Mouse (Mus musculus): ENCODE measurements around the gene Stk39. TPM values are rescaled to one million over a fixed set of nuclear protein-coding genes. Genes with fewer than 3 reads are reported as not detected.

Stk39 gene
- polyA plus RNA-seq, 1 experiment from 2014 or later = 77.2 TPM

DNA sequence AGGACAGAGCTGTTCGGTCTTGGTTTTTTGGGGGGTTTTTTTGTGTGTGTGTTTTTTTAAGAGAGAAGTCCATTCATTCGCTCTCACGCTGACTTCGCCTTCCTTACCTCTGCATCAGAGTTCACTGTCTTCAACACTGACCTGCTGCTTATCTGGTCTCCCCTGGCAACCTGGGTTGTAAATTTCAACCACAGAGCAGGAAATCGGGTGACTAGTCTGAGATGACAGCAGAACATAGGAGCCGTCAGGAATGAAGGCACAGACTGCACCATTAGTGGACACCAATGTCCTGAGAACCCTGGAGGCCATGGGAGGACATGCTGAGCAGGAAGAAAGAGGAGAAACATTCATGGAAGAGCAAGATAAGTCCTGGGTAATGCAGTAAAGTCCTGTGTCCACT lies 51.1 kb downstream of the Stk39 start:
- Histone ChIP-seq H3K4me1 (replicated peaks) (peaks cover 48% of the 10 kb centered on the region), H3K9me3 (replicated peaks) (no peaks in the 10 kb centered on the region), H3K4me2 (peak overlapping the region; percentile 30; the same call in 1 of the 2 replicates), H3K27ac (ENCODE audit: poor library complexity, severe bottlenecking) (peak overlapping the region; percentile 40), H3K9ac (no peak overlapping the region), H3K4me3 (no peak overlapping the region), H3K36me3 (peaks cover 3% of the 10 kb centered on the region; the same call in 1 of the 2 replicates), H3K27me3 (replicated peaks) (no peaks in the 10 kb centered on the region)
- 15% methylated on average over 6 of the region's 6 CpGs for WGBS
- ATAC-seq (ENCODE audit: insufficient number of reproducible peaks, low FRiP score) = 0 out of 2 replicates have a peak, but pooled peaks have one; percentile 33

DNA sequence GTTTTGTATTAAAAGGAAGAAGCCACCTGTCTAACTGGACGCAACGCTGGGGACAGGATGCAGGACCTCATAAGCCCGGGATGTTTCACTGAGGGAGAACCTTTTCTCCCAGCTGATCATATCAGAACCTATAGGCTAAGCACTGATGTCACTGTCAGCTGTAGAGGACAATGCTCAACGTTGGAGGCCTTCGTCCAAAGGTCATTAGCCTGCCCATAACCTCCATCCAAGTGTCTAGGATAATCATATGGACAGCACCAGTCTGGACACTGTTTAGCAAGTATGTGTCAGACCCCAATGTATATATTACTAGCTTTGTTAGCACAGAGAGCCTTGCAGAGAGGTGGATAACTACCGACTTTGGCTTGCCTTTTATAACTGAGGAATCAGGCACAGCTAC lies 51.8 kb downstream of the Stk39 start:
- 80% methylated on average over 6 of the region's 6 CpGs for WGBS
- Histone ChIP-seq H3K4me1 (replicated peaks) (peaks cover 43% of the 10 kb centered on the region), H3K4me2 (no peak overlapping the region), H3K36me3 (peaks cover 3% of the 10 kb centered on the region; the same call in 1 of the 2 replicates), H3K9me3 (replicated peaks) (no peaks in the 10 kb centered on the region), H3K4me3 (no peak overlapping the region), H3K9ac (no peak overlapping the region), H3K27me3 (replicated peaks) (no peaks in the 10 kb centered on the region), H3K27ac (ENCODE audit: poor library complexity, severe bottlenecking) (peak overlapping the region; percentile 40; the same call in 1 of the 2 replicates)
- ATAC-seq (ENCODE audit: insufficient number of reproducible peaks, low FRiP score) = no peak

DNA sequence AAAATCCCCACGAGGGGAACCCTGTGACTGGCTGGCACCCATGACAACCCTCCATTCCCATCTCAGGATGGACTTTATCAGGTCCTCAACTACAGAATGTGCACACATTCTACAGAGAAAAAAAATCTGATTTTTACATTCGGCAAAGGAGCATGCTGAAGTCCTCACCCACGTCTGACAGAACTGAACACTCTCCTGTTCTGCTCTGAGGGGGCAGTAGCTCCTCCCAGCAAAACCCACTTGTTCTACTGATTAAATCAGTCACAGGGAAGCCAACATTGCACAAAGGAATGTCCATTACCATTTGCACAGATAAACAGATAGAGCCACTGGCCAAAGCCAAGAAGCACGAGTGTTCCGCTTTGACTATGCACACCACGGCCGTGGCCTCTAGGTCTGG lies 52.3 kb downstream of the Stk39 start:
- ATAC-seq (ENCODE audit: insufficient number of reproducible peaks, low FRiP score) = no peak
- Histone ChIP-seq H3K36me3 (no peaks in the 10 kb centered on the region), H3K4me2 (no peak overlapping the region), H3K9me3 (replicated peaks) (no peaks in the 10 kb centered on the region), H3K27ac (ENCODE audit: poor library complexity, severe bottlenecking) (no peak overlapping the region), H3K27me3 (replicated peaks) (no peaks in the 10 kb centered on the region), H3K4me3 (no peak overlapping the region), H3K4me1 (replicated peaks) (peaks cover 39% of the 10 kb centered on the region), H3K9ac (no peak overlapping the region)
- WGBS = 70% methylated on average over 7 of the region's 7 CpGs

DNA sequence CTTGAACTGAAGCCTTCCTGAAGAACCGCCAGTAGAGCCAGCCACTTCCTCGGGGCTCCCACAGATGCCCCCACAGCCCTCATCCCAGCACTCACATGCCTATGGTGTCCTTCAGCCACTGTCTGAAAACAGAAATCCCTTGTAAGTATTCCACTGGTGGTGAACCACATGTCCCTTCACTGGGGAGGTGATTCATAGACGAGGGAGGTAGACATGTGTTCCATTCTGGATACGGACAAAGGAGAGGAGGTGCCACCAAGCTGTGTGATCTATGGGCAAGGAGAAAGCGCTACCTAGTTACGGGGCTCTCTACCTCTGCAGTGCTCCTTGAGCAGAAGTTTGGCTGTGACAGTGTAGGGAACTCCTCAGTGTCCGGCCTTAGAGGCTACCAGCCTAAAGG lies 52.9 kb downstream of the Stk39 start:
- no peaks in the 10 kb centered on the region for H3K27me3 ChIP-seq (replicated peaks)
- ATAC-seq (ENCODE audit: insufficient number of reproducible peaks, low FRiP score) = no peak; the same call in 1 of the 2 replicates
- no peak overlapping the region for H3K4me2 ChIP-seq
- no peak overlapping the region for H3K9ac ChIP-seq
- H3K4me3 ChIP-seq = no peak overlapping the region
- peaks cover 2% of the 10 kb centered on the region; the same call in 1 of the 2 replicates for H3K36me3 ChIP-seq
- 78% methylated on average over 7 of the region's 7 CpGs for WGBS
- H3K9me3 ChIP-seq (replicated peaks) = no peaks in the 10 kb centered on the region
- no peak overlapping the region for H3K27ac ChIP-seq (ENCODE audit: poor library complexity, severe bottlenecking)
- peaks cover 42% of the 10 kb centered on the region for H3K4me1 ChIP-seq (replicated peaks)

DNA sequence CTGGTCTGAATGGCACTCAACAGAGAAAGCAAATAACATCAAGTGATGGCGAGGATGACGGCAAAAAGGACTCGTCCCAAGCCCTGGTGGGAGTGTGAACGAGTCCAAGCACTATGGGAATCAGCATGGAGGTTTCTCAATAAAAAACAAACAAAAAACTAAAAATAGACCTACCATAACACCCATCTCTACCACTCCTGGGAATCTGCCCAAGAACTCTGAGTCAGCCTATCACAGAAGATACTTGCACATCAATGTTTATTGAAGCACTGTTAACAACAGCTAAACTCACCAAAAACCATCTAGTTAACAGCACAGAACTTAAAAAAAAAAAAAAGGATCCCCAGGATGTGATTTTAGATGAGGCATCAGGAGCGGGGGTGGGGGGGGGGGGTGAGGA lies 55.0 kb downstream of the Stk39 start:
- Histone ChIP-seq H3K27ac (ENCODE audit: poor library complexity, severe bottlenecking) (0 out of 2 replicates have a peak overlapping the region, but pooled peaks have one; percentile 84), H3K9ac (no peak overlapping the region), H3K9me3 (replicated peaks) (no peaks in the 10 kb centered on the region), H3K4me1 (replicated peaks) (peaks cover 57% of the 10 kb centered on the region), H3K4me3 (no peak overlapping the region), H3K36me3 (peaks cover 2% of the 10 kb centered on the region; the same call in 1 of the 2 replicates), H3K4me2 (no peak overlapping the region), H3K27me3 (replicated peaks) (no peaks in the 10 kb centered on the region)
- WGBS = 83% methylated on average over 5 of the region's 5 CpGs
- no peak for ATAC-seq (ENCODE audit: insufficient number of reproducible peaks, low FRiP score)

DNA sequence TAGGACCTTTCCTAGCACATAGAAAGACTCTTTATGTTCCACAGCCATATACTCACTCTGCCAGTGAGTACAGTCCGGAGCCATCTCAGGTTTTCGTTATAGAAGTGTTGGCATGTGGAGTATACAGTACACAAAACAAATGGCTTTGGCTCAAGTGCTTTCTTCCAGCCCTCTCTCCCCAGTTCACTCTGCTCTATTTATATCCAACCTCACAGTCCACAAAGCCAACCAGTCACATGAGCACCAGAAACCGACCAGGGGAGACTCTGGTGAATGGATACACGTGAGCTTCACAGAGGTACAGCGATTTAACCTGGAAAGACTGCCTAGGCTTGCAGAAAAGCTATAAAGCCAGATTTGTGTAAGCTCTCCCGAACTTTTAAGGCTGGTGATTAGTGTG lies 56.4 kb downstream of the Stk39 start:
- H3K27ac ChIP-seq (ENCODE audit: poor library complexity, severe bottlenecking) = peak overlapping the region; percentile 84
- H3K4me2 ChIP-seq = peak overlapping the region; percentile 40
- no peak overlapping the region for H3K4me3 ChIP-seq
- peaks cover 2% of the 10 kb centered on the region; the same call in 1 of the 2 replicates for H3K36me3 ChIP-seq
- H3K27me3 ChIP-seq (replicated peaks) = no peaks in the 10 kb centered on the region
- H3K4me1 ChIP-seq (replicated peaks) = peaks cover 58% of the 10 kb centered on the region
- no peak overlapping the region for H3K9ac ChIP-seq
- ATAC-seq (ENCODE audit: insufficient number of reproducible peaks, low FRiP score) = peak; percentile 63; the same call in 1 of the 2 replicates
- 40% methylated on average over 6 of the region's 6 CpGs for WGBS
- H3K9me3 ChIP-seq (replicated peaks) = no peaks in the 10 kb centered on the region

DNA sequence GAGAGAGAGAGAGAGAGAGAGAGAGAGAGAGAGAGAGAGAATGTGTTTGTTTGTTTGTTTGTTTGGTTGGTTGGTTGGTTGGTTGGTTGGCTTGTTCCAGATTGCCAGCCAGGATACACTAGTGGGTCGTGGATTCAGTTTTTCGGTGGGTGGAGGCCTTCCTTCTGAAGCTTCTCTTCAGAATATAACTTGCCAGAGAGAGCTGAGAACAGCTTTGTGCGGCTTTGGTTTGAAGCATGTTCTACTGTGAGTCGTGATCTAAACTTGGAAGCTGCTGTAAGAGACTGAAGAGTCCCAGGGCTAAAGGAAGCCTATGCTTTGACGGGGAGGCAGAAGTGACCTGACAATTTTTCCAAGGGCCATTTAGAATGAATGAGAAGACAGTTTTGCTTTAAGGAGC lies 59.9 kb downstream of the Stk39 start:
- no peak overlapping the region for H3K4me2 ChIP-seq
- H3K9ac ChIP-seq = peak overlapping the region; percentile 15; the same call in 1 of the 2 replicates
- no peak for ATAC-seq (ENCODE audit: insufficient number of reproducible peaks, low FRiP score)
- peaks cover 2% of the 10 kb centered on the region; the same call in 1 of the 2 replicates for H3K36me3 ChIP-seq
- peak overlapping the region; percentile 68 for H3K27ac ChIP-seq (ENCODE audit: poor library complexity, severe bottlenecking)
- H3K9me3 ChIP-seq (replicated peaks) = no peaks in the 10 kb centered on the region
- H3K27me3 ChIP-seq (replicated peaks) = no peaks in the 10 kb centered on the region
- H3K4me3 ChIP-seq = no peak overlapping the region
- peaks cover 70% of the 10 kb centered on the region for H3K4me1 ChIP-seq (replicated peaks)
- 50% methylated on average over 5 of the region's 5 CpGs for WGBS

DNA sequence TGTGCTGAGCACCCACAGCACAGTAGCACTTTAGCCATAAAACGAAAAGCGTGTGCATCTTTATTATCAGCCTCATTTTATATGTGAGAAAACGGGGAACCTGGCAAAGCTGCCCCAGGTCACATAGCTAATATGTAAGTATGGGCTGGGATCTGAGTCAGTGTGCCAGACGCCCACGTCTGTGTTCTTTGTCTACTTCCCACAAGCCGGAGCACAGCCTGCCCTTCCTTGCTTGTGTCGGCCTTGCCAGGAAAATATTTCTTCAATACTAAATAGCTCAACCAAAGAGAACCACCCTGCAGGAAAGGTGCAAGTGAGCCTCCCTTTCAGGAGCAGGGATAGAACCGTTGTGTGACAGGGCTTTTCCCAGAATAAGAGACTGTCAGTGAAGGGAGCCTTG lies 60.9 kb downstream of the Stk39 start:
- ATAC-seq (ENCODE audit: insufficient number of reproducible peaks, low FRiP score) = no peak

DNA sequence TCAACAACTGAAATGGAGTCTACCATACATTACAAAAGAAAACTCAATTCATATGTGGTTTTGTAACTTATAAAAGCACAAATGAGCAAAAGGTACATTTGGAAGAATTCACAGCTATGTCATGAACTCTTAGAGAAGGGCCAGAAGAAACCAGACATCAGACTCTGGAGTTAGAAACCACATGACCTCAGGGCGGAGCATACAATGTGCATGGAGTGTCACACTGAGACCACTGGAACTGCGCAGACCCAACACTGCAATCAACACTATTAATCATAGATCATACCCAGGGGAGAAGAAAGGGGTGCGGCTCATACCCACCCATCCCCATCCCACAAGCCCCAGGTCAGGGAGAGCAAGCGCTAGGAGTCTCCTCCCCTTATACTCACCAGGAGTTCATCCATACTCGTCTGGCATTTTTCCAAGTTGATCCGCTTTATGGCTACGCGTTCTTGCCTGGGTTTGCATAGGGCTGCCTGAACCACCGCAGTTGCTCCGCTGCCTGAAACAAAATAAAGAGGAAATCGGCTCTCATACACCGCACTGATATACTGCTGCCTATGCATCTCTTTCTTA lies 62.3 kb downstream of the Stk39 start:
- H3K4me2 ChIP-seq = no peak overlapping the region
- H3K27me3 ChIP-seq (replicated peaks) = no peaks in the 10 kb centered on the region
- peaks cover 2% of the 10 kb centered on the region; the same call in 1 of the 2 replicates for H3K36me3 ChIP-seq
- H3K9ac ChIP-seq = no peak overlapping the region
- peaks cover 83% of the 10 kb centered on the region for H3K4me1 ChIP-seq (replicated peaks)
- ATAC-seq (ENCODE audit: insufficient number of reproducible peaks, low FRiP score) = no peak
- H3K9me3 ChIP-seq (replicated peaks) = no peaks in the 10 kb centered on the region
- H3K4me3 ChIP-seq = no peak overlapping the region
- WGBS = 82% methylated on average over 12 of the region's 12 CpGs
- H3K27ac ChIP-seq (ENCODE audit: poor library complexity, severe bottlenecking) = no peak overlapping the region

More for the DNA sequence above, 60.9 kb downstream of the Stk39 start:
- peaks cover 75% of the 10 kb centered on the region for H3K4me1 ChIP-seq (replicated peaks)
- 63% methylated on average over 8 of the region's 8 CpGs for WGBS
- H3K4me3 ChIP-seq = no peak overlapping the region
- peaks cover 2% of the 10 kb centered on the region; the same call in 1 of the 2 replicates for H3K36me3 ChIP-seq
- H3K9ac ChIP-seq = no peak overlapping the region; the same call in 1 of the 2 replicates
- no peaks in the 10 kb centered on the region for H3K27me3 ChIP-seq (replicated peaks)
- no peak overlapping the region for H3K4me2 ChIP-seq
- peak overlapping the region; percentile 68; the same call in 1 of the 2 replicates for H3K27ac ChIP-seq (ENCODE audit: poor library complexity, severe bottlenecking)
- no peaks in the 10 kb centered on the region for H3K9me3 ChIP-seq (replicated peaks)

DNA sequence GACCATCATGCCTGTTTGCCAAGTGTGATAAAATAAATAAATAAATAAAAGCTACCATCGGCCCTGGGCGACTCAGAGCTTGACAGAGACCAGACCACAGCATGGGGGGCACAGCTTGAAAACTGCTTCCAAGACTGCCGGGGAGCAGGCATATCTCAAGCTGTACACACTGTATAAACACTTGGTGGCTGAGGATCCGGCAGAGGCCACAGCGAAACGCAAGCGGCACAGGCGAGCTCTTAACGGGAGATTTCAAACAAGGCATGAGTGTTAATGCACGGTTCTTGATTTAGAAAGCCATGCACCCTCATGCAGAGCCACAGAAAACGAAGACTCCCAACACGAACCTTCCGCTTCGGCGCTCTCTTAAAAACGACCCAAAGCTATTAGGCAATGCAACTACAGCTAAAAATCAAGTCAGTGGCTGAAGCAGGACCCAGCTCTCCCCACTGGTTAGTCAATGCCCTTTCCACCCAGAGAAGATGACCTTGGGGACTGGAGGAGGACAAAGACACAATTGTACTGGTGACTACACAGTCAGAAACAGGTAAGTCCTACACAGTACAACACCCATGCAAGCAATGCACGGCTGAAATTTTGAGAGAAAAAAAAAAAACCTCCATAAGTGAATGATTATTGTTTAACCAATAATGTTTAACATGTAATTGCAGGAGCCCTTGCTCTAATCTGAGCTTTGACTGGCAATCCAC lies 63.6 kb downstream of the Stk39 start:
- Histone ChIP-seq H3K27me3 (replicated peaks) (no peaks in the 10 kb centered on the region), H3K9me3 (replicated peaks) (no peaks in the 10 kb centered on the region), H3K9ac (peak overlapping the region; percentile 50), H3K4me2 (peak overlapping the region; percentile 53), H3K36me3 (no peaks in the 10 kb centered on the region), H3K27ac (ENCODE audit: poor library complexity, severe bottlenecking) (peak overlapping the region; percentile 93), H3K4me3 (no peak overlapping the region), H3K4me1 (replicated peaks) (peaks cover 83% of the 10 kb centered on the region)
- WGBS = 24% methylated on average over 17 of the region's 17 CpGs
- peak; percentile 64; the same call in 1 of the 2 replicates for ATAC-seq (ENCODE audit: insufficient number of reproducible peaks, low FRiP score)

DNA sequence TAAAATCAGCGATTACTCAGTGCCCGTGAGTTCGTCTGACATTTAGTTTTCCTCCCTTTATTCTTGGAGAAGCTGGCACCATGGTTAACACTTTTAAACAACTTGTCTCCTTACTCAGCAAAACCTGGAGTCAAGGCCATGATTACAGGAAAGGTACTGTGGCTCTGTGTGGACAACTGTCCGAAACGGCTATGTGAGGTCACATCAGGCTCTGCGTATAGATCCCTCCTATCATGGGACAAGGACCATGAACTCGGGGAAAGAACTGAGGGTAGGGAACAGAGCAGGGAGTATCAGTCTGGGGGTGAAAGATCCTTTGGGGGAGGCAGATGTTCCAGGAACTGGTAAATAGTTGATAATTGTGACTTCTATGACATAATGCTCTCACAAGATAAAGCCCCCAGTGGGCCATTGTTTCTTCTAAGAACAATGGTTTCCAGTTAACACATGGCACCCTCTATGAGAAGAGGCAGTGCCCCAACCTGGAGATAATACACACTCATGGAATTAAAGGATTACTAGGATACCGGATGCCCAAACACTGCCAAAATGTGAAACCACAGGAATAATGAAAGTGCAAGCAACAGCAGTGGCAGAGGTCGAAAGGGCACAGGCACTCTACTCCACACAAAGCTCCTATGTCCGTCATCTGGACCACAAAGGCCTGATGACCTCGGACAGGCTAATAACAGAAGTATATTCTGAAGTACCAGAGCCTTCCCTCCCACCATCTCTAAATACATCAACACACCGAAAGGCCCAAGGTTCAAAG lies 64.7 kb downstream of the Stk39 start:
- WGBS = 57% methylated on average over 12 of the region's 12 CpGs
- H3K9me3 ChIP-seq (replicated peaks) = no peaks in the 10 kb centered on the region
- no peaks in the 10 kb centered on the region for H3K27me3 ChIP-seq (replicated peaks)
- H3K36me3 ChIP-seq = no peaks in the 10 kb centered on the region
- H3K27ac ChIP-seq (ENCODE audit: poor library complexity, severe bottlenecking) = peak overlapping the region; percentile 93
- H3K4me2 ChIP-seq = no peak overlapping the region
- ATAC-seq (ENCODE audit: insufficient number of reproducible peaks, low FRiP score) = no peak
- H3K4me3 ChIP-seq = no peak overlapping the region
- peaks cover 80% of the 10 kb centered on the region for H3K4me1 ChIP-seq (replicated peaks)
- no peak overlapping the region for H3K9ac ChIP-seq

Measured in heart, embryonic 12.5 days (tissue).